Mouse (Mus musculus) heart, postnatal 36 days (tissue): ENCODE measurements at regions not wholly inside any gene's neighbourhood (a gene's known extent, or its start where the extent isn't known, plus 50 kb on each side); places are given as distances from the start of the nearest gene placed in this dataset.
A peak's percentile ranks its signal among the peaks of the same experiment; 100 is the strongest.

Experiments
- DNase-seq, 2 experiments: peaks; one replicate each; pipeline ENCODE4 v3.0.0; 2021 to 2022
- intact Hi-C: fragments of 180-260 bp; cut with DNase I; formaldehyde crosslinking; loops from one replicate; pipeline ENCODE4 v1.15.1; 2025

- intact Hi-C loops = no loop called here
- no peak for DNase-seq
These were observed 786.2 kb downstream of the Car8 start for GRCm38 (mm10) chr4:7452678-7453077.

GRCm38 (mm10) chr4:7450991-7451390 is 787.9 kb downstream of the Car8 start:
- no peak for DNase-seq
- intact Hi-C loops = no loop called here

GRCm38 (mm10) chr4:7429308-7429707 is 809.5 kb downstream of the Car8 start:
- intact Hi-C loops = no loop called here

GRCm38 (mm10) chr4:7424081-7424480 is 814.8 kb downstream of the Car8 start:
- no peak for DNase-seq
- intact Hi-C loops = no loop called here

More at GRCm38 (mm10) chr4:7429308-7429707, 809.5 kb downstream of the Car8 start:
- DNase-seq = no peak

- DNase-seq = no peak
- intact Hi-C loops = no loop called here
These were observed 815.6 kb downstream of the Car8 start for GRCm38 (mm10) chr4:7423204-7423603.

- no peak for DNase-seq
- intact Hi-C loops = no loop called here
These were observed 816.1 kb downstream of the Car8 start for GRCm38 (mm10) chr4:7422787-7423186.

GRCm38 (mm10) chr4:7414301-7414700 is 824.5 kb downstream of the Car8 start:
- no peak for DNase-seq
- intact Hi-C loops = no loop called here

GRCm38 (mm10) chr4:7392696-7393095 is 846.1 kb downstream of the Car8 start:
- no peak for DNase-seq
- intact Hi-C loops = no loop called here

- peak in 1 of 2 experiments; percentile 3 for DNase-seq
- intact Hi-C loops = no loop called here
These were observed 847.2 kb downstream of the Car8 start for GRCm38 (mm10) chr4:7391596-7391995.

GRCm38 (mm10) chr4:7385069-7385468 is 853.8 kb downstream of the Car8 start:
- no peak for DNase-seq
- intact Hi-C loops = no loop called here

- no peak for DNase-seq
- intact Hi-C loops = no loop called here
These were observed 858.8 kb downstream of the Car8 start for GRCm38 (mm10) chr4:7379996-7380395.

GRCm38 (mm10) chr4:7364238-7365040 is 874.4 kb downstream of the Car8 start:
- DNase-seq = no peak
- intact Hi-C loops = no loop called here

- intact Hi-C loops = no loop called here
- no peak for DNase-seq
These were observed 875.3 kb downstream of the Car8 start for GRCm38 (mm10) chr4:7363508-7363907.

GRCm38 (mm10) chr4:7356202-7356601 is 882.6 kb downstream of the Car8 start:
- no peak for DNase-seq
- intact Hi-C loops = no loop called here

- DNase-seq = no peak
- intact Hi-C loops = no loop called here
These were observed 891.5 kb downstream of the Car8 start for GRCm38 (mm10) chr4:7347317-7347716.

GRCm38 (mm10) chr4:7341159-7341558 is 897.7 kb downstream of the Car8 start:
- intact Hi-C loops = no loop called here
- DNase-seq = no peak

- no peak for DNase-seq
- intact Hi-C loops = no loop called here
These were observed 924.6 kb downstream of the Car8 start for GRCm38 (mm10) chr4:7314261-7314660.

- intact Hi-C loops = no loop called here
- no peak for DNase-seq
These were observed 925.6 kb downstream of the Car8 start for GRCm38 (mm10) chr4:7313219-7313618.

- intact Hi-C loops = no loop called here
- DNase-seq = no peak
These were observed 926.7 kb downstream of the Car8 start for GRCm38 (mm10) chr4:7312160-7312559.

- intact Hi-C loops = no loop called here
- DNase-seq = no peak
These were observed 969.8 kb downstream of the Car8 start for GRCm38 (mm10) chr4:7269047-7269446.

GRCm38 (mm10) chr4:7256486-7256885 is 982.4 kb downstream of the Car8 start:
- intact Hi-C loops = no loop called here
- DNase-seq = no peak

GRCm38 (mm10) chr4:7253616-7254015 is 985.2 kb downstream of the Car8 start:
- DNase-seq = no peak
- intact Hi-C loops = no loop called here

GRCm38 (mm10) chr4:7251641-7252040 is 987.2 kb downstream of the Car8 start:
- intact Hi-C loops = no loop called here
- DNase-seq = no peak
